Mouse (Mus musculus) cortical plate, adult 2 months (tissue): Measurements from ENCODE around the gene Insm1.

Source experiments
- CTCF ChIP-seq: fragments of 200-500 bp; IDR thresholded peaks from 2 replicates; pipeline ENCODE4 v1.5.1; 2011; ENCODE audit warnings: mild to moderate bottlenecking, control low read depth, low read length; ENCODE audit not compliant: insufficient read depth; ENCODE audit errors: extremely low read depth
- POLR2A ChIP-seq: fragments of 200-500 bp; IDR thresholded peaks from 2 replicates; pipeline ENCODE4 v1.6.1; 2011; ENCODE audit warnings: mild to moderate bottlenecking, low read length, control low read depth; ENCODE audit not compliant: insufficient read depth; ENCODE audit errors: extremely low read depth

DNA sequence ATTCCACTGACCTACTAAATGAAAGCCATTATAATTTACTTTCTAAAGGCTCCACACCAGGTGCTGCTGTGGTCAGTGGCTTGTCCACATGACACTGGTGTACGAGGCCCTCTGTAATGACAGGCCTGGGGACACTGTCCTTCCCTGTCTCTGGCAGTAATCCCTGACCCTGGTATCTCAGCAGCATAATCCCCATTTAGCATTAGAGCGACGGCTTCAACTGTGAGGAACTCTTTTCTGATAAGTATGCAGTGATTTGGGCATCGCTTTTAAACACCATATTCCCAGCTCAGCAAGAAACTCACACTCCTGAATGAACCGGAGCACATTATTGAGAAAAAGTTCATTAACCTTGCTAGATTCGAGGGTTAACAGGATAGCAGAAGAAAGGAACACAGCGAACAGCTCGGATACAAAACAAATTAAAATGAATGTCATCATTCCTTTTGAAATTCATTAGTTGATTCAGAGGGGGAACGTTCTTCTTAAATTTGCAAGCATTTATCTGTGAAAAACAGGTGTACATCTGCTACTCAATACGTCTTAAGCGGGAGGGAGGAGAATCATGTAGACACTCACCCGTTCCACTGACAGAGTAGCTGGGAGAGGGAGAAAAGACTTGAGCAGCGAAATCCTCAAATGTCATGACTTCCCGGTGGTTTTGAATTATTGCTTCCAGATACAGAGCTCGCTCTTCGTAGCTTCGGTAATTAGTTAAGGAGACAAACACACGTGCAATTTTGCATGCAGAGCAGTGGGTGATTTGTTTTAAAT, 38.3 kb downstream of the Insm1 start:
- no peak for TF ChIP-seq POLR2A
- TF ChIP-seq CTCF = no peak
